Mouse (Mus musculus) heart, embryonic 13.5 days (tissue): ENCODE measurements around the gene Tmem206. TPM values are rescaled to one million over a fixed set of nuclear protein-coding genes. Genes with fewer than 3 reads are reported as not detected.

Experiments used
- ATAC-seq: fragments of 200-750 bp; cut with Nextera tagmentation; 2 replicates; pipeline ENCODE4 v1.8.0; 2017; ENCODE audit warnings: moderate TSS enrichment; ENCODE audit not compliant: insufficient number of reproducible peaks, low FRiP score, low TSS enrichment; ENCODE audit errors: extremely low read depth
- H3K27ac ChIP-seq: fragments of 300-500 bp; sonication (generic); replicated peaks from 2 replicates; pipeline ENCODE4 v1.5.1; 2015; ENCODE audit warnings: moderate library complexity, mild to moderate bottlenecking, inconsistent platforms
- H3K27me3 ChIP-seq: fragments of 300-500 bp; sonication (generic); replicated peaks from 2 replicates; pipeline ENCODE4 v1.6.1; 2015; ENCODE audit warnings: mild to moderate bottlenecking, inconsistent platforms
- H3K36me3 ChIP-seq: fragments of 300-500 bp; sonication (generic); 2 replicates; pipeline ENCODE4 v1.6.1; 2015; ENCODE audit warnings: mild to moderate bottlenecking, inconsistent platforms
- H3K4me1 ChIP-seq: fragments of 300-500 bp; sonication (generic); 2 replicates; pipeline ENCODE4 v1.6.1; 2015; ENCODE audit warnings: inconsistent platforms
- H3K4me2 ChIP-seq: fragments of 300-500 bp; sonication (generic); 2 replicates; pipeline ENCODE4 v1.6.1; 2015; ENCODE audit warnings: inconsistent platforms, mild to moderate bottlenecking, moderate library complexity
- H3K4me3 ChIP-seq: fragments of 300-500 bp; sonication (generic); 2 replicates; pipeline ENCODE4 v1.5.1; 2015; ENCODE audit warnings: moderate library complexity, mild to moderate bottlenecking, inconsistent platforms
- H3K9ac ChIP-seq: fragments of 300-500 bp; sonication (generic); 2 replicates; pipeline ENCODE4 v1.6.1; 2015; ENCODE audit warnings: inconsistent platforms, mild to moderate bottlenecking, moderate library complexity
- H3K9me3 ChIP-seq: fragments of 300-500 bp; sonication (generic); 2 replicates; pipeline ENCODE4 v1.6.1; 2016; ENCODE audit warnings: inconsistent platforms
- WGBS: fragments of 180-500 bp; shearing (Covaris S2); methylation state at CpG from one replicate; pipeline ENCODE4 v1.1.7; 2015; ENCODE audit warnings: mixed read lengths; 5-methylcytosine and 5-hydroxymethylcytosine counted together
- polyA plus RNA-seq: library from polyadenylated mRNA; unstranded; fragments of >200 nt; fragmentation: Nextera tagmentation; extraction: Ambion mirVana; gene quantifications from 2 replicates; pipeline ENCODE4 v1.2.1, GENCODE M21; 2015

Tmem206 gene
- polyA plus RNA-seq, 1 experiment from 2014 or later = 16.2 TPM

GRCm38 (mm10) chr1:191352786-191353488 is 27.2 kb downstream of the Tmem206 start:
- Histone ChIP-seq H3K4me2 (no peak overlapping the region), H3K4me1 (peaks cover 35% of the 10 kb centered on the region), H3K27me3 (no peaks in the 10 kb centered on the region), H3K36me3 (peaks cover 92% of the 10 kb centered on the region), H3K9ac (no peak overlapping the region), H3K27ac (0 out of 2 replicates have a peak overlapping the region, but pooled peaks have one; percentile 29), H3K9me3 (no peaks in the 10 kb centered on the region), H3K4me3 (no peak overlapping the region)
- 58% methylated on average over 14 of the region's 14 CpGs for WGBS
- no peak for ATAC-seq

DNA sequence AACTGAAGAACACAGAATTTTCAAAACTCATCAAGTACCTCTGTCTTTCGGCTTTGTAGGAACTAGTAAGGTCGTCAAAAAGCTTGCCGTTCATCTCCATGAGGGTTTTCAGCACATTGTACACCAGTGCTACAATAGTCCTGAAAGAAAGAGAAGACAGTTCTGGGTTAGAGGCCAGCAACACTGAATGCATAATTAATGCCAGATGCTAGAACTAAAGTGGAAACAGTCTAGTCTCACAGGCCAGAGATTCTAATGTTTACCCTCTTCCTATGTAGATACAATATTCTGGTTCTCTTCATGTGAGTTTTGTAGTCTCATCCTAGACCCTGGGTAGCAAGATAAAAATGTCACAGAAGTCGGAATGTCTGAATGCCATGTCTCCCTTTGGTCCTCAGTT is 28.1 kb downstream of the Tmem206 start:
- no peak overlapping the region for H3K4me3 ChIP-seq
- 88% methylated on average over 4 of the region's 4 CpGs for WGBS
- no peaks in the 10 kb centered on the region for H3K9me3 ChIP-seq
- H3K9ac ChIP-seq = no peak overlapping the region
- no peak overlapping the region for H3K4me2 ChIP-seq
- H3K27ac ChIP-seq = no peak overlapping the region
- ATAC-seq = no peak
- H3K27me3 ChIP-seq = no peaks in the 10 kb centered on the region
- H3K4me1 ChIP-seq = peaks cover 26% of the 10 kb centered on the region
- H3K36me3 ChIP-seq = peaks cover 96% of the 10 kb centered on the region

DNA sequence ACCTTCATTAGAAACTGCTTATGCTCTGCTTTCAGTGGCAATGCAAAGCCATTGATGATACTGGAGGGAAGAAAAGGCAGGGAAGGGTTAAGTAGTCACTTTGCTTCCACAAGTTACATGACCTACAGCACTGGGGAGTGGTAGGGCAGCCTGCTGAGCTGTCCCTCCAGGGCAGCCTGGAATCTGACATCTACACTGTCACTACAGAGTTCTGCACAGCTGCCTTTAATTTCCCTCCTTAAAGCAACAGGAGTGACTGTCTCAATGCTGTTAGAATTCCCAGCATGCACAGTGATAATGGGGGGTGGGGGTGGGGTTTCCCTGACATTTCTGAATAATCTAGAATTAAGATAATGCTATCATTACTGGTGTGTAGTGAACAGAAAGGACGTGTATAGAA is 31.2 kb downstream of the Tmem206 start:
- Histone ChIP-seq H3K9me3 (no peaks in the 10 kb centered on the region), H3K4me1 (peaks cover 9% of the 10 kb centered on the region; the same call in 1 of the 2 replicates), H3K27ac (no peak overlapping the region), H3K36me3 (peaks cover 95% of the 10 kb centered on the region), H3K4me3 (no peak overlapping the region), H3K9ac (no peak overlapping the region), H3K27me3 (no peaks in the 10 kb centered on the region), H3K4me2 (no peak overlapping the region)
- no peak for ATAC-seq
- WGBS = 33% methylated on average over 1 of the region's 1 CpGs

- 75% methylated on average over 7 of the region's 7 CpGs for WGBS
- H3K4me1 ChIP-seq = no peaks in the 10 kb centered on the region
- peaks cover 83% of the 10 kb centered on the region for H3K36me3 ChIP-seq
Measured at GRCm38 (mm10) chr1:191359478-191359877, 33.8 kb downstream of the Tmem206 start.

GRCm38 (mm10) chr1:191362412-191362811 is 36.7 kb downstream of the Tmem206 start:
- Histone ChIP-seq H3K4me1 (no peaks in the 10 kb centered on the region), H3K27ac (no peak overlapping the region), H3K27me3 (no peaks in the 10 kb centered on the region), H3K36me3 (peaks cover 78% of the 10 kb centered on the region), H3K4me2 (no peak overlapping the region), H3K4me3 (no peak overlapping the region), H3K9me3 (no peaks in the 10 kb centered on the region), H3K9ac (no peak overlapping the region)
- 70% methylated on average over 6 of the region's 6 CpGs for WGBS
- ATAC-seq = no peak

More at GRCm38 (mm10) chr1:191359478-191359877, 33.8 kb downstream of the Tmem206 start:
- Histone ChIP-seq H3K9ac (no peak overlapping the region), H3K9me3 (no peaks in the 10 kb centered on the region), H3K27me3 (no peaks in the 10 kb centered on the region), H3K4me2 (no peak overlapping the region), H3K4me3 (no peak overlapping the region), H3K27ac (no peak overlapping the region)
- ATAC-seq = no peak

GRCm38 (mm10) chr1:191364477-191364876 is 38.8 kb downstream of the Tmem206 start:
- no peak for ATAC-seq
- Histone ChIP-seq H3K27ac (no peak overlapping the region), H3K36me3 (peaks cover 78% of the 10 kb centered on the region), H3K9ac (no peak overlapping the region), H3K27me3 (no peaks in the 10 kb centered on the region), H3K4me1 (no peaks in the 10 kb centered on the region), H3K4me3 (no peak overlapping the region), H3K9me3 (no peaks in the 10 kb centered on the region), H3K4me2 (no peak overlapping the region)
- 73% methylated on average over 4 of the region's 4 CpGs for WGBS

DNA sequence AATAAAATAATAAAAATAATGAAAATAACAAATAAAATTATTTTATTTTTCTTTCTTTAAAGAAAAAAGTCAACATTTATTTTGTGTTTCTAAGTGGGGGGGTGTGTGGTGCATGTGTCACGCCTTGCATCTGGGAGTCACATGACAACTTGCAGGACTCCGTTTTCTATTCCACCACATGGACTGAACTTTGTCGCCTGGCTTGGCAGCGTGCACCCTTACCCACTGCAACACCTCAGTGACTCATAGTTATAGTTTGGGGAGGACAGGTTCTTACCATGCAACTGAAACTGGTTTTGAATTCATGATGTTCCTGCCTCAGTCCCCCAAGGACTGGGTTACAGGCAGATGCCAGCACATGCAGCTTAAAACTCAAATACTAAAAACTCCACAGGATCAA is 42.5 kb downstream of the Tmem206 start:
- no peaks in the 10 kb centered on the region for H3K9me3 ChIP-seq
- WGBS = 74% methylated on average over 4 of the region's 4 CpGs
- H3K9ac ChIP-seq = no peak overlapping the region
- ATAC-seq = no peak
- peaks cover 58% of the 10 kb centered on the region for H3K36me3 ChIP-seq
- no peak overlapping the region for H3K4me3 ChIP-seq
- H3K4me2 ChIP-seq = no peak overlapping the region
- no peak overlapping the region for H3K27ac ChIP-seq
- H3K27me3 ChIP-seq = no peaks in the 10 kb centered on the region
- peaks cover 15% of the 10 kb centered on the region for H3K4me1 ChIP-seq

GRCm38 (mm10) chr1:191369140-191369539 is 43.4 kb downstream of the Tmem206 start:
- H3K36me3 ChIP-seq = peaks cover 55% of the 10 kb centered on the region
- peaks cover 15% of the 10 kb centered on the region for H3K4me1 ChIP-seq
- H3K4me3 ChIP-seq = no peak overlapping the region
- H3K9ac ChIP-seq = no peak overlapping the region
- no peak for ATAC-seq
- no peak overlapping the region for H3K27ac ChIP-seq
- H3K27me3 ChIP-seq = no peaks in the 10 kb centered on the region
- H3K9me3 ChIP-seq = no peaks in the 10 kb centered on the region
- no peak overlapping the region for H3K4me2 ChIP-seq

GRCm38 (mm10) chr1:191374993-191375643 is 49.4 kb downstream of the Tmem206 start:
- peak overlapping the region; percentile 37 for H3K27ac ChIP-seq
- ATAC-seq = no peak
- peaks cover 38% of the 10 kb centered on the region for H3K4me1 ChIP-seq
- H3K36me3 ChIP-seq = peaks cover 14% of the 10 kb centered on the region
- peak overlapping the region; percentile 42 for H3K4me2 ChIP-seq
- no peaks in the 10 kb centered on the region for H3K27me3 ChIP-seq
- H3K9me3 ChIP-seq = no peaks in the 10 kb centered on the region
- WGBS = 46% methylated on average over 10 of the region's 10 CpGs
- no peak overlapping the region for H3K4me3 ChIP-seq
- H3K9ac ChIP-seq = no peak overlapping the region

DNA sequence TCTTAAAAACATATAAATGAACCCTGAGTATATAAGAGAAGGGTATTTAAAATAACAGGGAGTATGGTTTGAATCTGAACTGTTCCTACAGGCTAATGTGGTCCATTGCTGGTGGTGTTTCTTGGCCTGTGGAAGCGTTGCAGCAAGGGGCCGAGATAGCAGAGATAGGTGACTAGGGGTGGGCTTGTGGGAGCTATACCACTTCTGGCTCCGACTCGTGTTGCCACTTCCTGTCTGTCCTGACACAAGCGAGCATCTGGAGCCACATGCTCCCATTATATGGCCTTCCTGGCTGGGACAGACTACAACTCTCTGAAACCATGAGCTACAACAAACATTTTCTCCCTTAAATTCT is 49.9 kb downstream of the Tmem206 start:
- 28% methylated on average over 5 of the region's 5 CpGs for WGBS
- H3K27ac ChIP-seq = peak overlapping the region; percentile 37
- H3K4me3 ChIP-seq = no peak overlapping the region
- H3K4me1 ChIP-seq = peaks cover 38% of the 10 kb centered on the region
- peak overlapping the region; percentile 51; the same call in 1 of the 2 replicates for H3K9ac ChIP-seq
- H3K9me3 ChIP-seq = no peaks in the 10 kb centered on the region
- peak overlapping the region; percentile 42 for H3K4me2 ChIP-seq
- no peak for ATAC-seq
- no peaks in the 10 kb centered on the region for H3K27me3 ChIP-seq
- H3K36me3 ChIP-seq = peaks cover 11% of the 10 kb centered on the region

GRCm38 (mm10) chr1:191378080-191378479 is 52.4 kb downstream of the Tmem206 start:
- Histone ChIP-seq H3K9ac (no peak overlapping the region), H3K27me3 (no peaks in the 10 kb centered on the region), H3K4me3 (no peak overlapping the region), H3K4me2 (no peak overlapping the region), H3K27ac (no peak overlapping the region), H3K9me3 (no peaks in the 10 kb centered on the region), H3K36me3 (no peaks in the 10 kb centered on the region), H3K4me1 (peaks cover 42% of the 10 kb centered on the region)
- WGBS = 91% methylated on average over 2 of the region's 2 CpGs
- no peak for ATAC-seq

- 86% methylated on average over 3 of the region's 3 CpGs for WGBS
Measured at GRCm38 (mm10) chr1:191380843-191381242, 55.1 kb downstream of the Tmem206 start.

More at GRCm38 (mm10) chr1:191380843-191381242, 55.1 kb downstream of the Tmem206 start:
- Histone ChIP-seq H3K4me2 (no peak overlapping the region), H3K27me3 (no peaks in the 10 kb centered on the region), H3K4me3 (no peak overlapping the region), H3K4me1 (peaks cover 25% of the 10 kb centered on the region), H3K9ac (no peak overlapping the region), H3K9me3 (no peaks in the 10 kb centered on the region), H3K36me3 (peaks cover 6% of the 10 kb centered on the region; the same call in 1 of the 2 replicates), H3K27ac (no peak overlapping the region)
- ATAC-seq = no peak
